ENCODE assay signal across 8 mouse cellular contexts in genomic region chr17:56608699-56609098, GRCm38 (mm10). TPM values are rescaled to one million over a fixed set of nuclear protein-coding genes. Genes with fewer than 3 reads are reported as not detected.
A peak's percentile ranks its signal among the peaks of the same experiment; 100 is the strongest.
DNase-seq lines count a peak whose midpoint lies in the region; ATAC-seq and TF ChIP-seq lines count a peak whose summit lies in the region.

No protein-coding gene starts in this region.

- H3K4me3 ChIP-seq in C2C12 (ENCODE audit: insufficient read depth, poor library complexity, severe bottlenecking): peak overlapping the region; percentile 42
- H3K4me3 ChIP-seq in forebrain, embryonic 13.5 days: peak overlapping the region; percentile 60
- H3K4me3 ChIP-seq in liver, embryonic 13.5 days (replicated peaks): peak overlapping the region; percentile 73

- peaks cover 3% of the 10 kb centered on the region for H3K79me3 ChIP-seq in C2C12 (ENCODE audit: low read depth)

- WGBS in forebrain, embryonic 13.5 days: 64% methylated on average over 5 of the region's 5 CpGs
- 29% methylated on average over 5 of the region's 5 CpGs for WGBS in liver, embryonic 13.5 days (ENCODE audit: insufficient replicate concordance)

- H3K9ac ChIP-seq in forebrain, embryonic 13.5 days: peak overlapping the region; percentile 77
- peak overlapping the region; percentile 86 for H3K9ac ChIP-seq in liver, embryonic 13.5 days

- no peak for ATAC-seq in forebrain, embryonic 13.5 days
- ATAC-seq in liver, embryonic 13.5 days (ENCODE audit: low read depth): no peak
- no peak for ATAC-seq in monocyte, adult 5-6 weeks (replicated peaks; ENCODE audit: insufficient number of reproducible peaks, low FRiP score, low TSS enrichment, poor library complexity, severe bottlenecking)
- no peak for ATAC-seq in activated CD4-positive, CD25-positive, alpha-beta regulatory T cell, adult 4 months

- TF ChIP-seq CTCF in C2C12 (IDR thresholded peaks at IDR 0.05; ENCODE audit: control insufficient read depth, insufficient read depth, insufficient read length): no peak

- H3ac ChIP-seq in C2C12 (ENCODE audit: control insufficient read depth, insufficient read length, low read depth): peak overlapping the region; percentile 43

- no peaks in the 10 kb centered on the region for H3K27me3 ChIP-seq in C2C12 (ENCODE audit: control insufficient read depth, insufficient read depth, insufficient read length)
- no peaks in the 10 kb centered on the region for H3K27me3 ChIP-seq in forebrain, embryonic 13.5 days
- H3K27me3 ChIP-seq in liver, embryonic 13.5 days: no peaks in the 10 kb centered on the region

- H3K36me3 ChIP-seq in C2C12 (ENCODE audit: control insufficient read depth, insufficient read depth): peaks cover 36% of the 10 kb centered on the region
- H3K36me3 ChIP-seq in forebrain, embryonic 13.5 days (ENCODE audit: poor library complexity, severe bottlenecking): peaks cover 44% of the 10 kb centered on the region
- peaks cover 44% of the 10 kb centered on the region for H3K36me3 ChIP-seq in liver, embryonic 13.5 days

- peaks cover 39% of the 10 kb centered on the region for H3K79me2 ChIP-seq in C2C12 (ENCODE audit: control insufficient read depth, insufficient read depth)

- H3K4me1 ChIP-seq in forebrain, embryonic 13.5 days: peaks cover 23% of the 10 kb centered on the region
- peaks cover 51% of the 10 kb centered on the region for H3K4me1 ChIP-seq in liver, embryonic 13.5 days (replicated peaks)

- DNase-seq in heart, adult 11 months: peak; percentile 95
- DNase-seq in heart, adult 8-10 months (ENCODE audit: low spot score): no peak
- no peak for DNase-seq in liver, embryonic 13.5 days
- no peak for DNase-seq in right cerebral cortex, adult 2 months (ENCODE audit: low spot score in 2 of 2)

- no peaks in the 10 kb centered on the region for H3K9me3 ChIP-seq in forebrain, embryonic 13.5 days (replicated peaks)
- H3K9me3 ChIP-seq in liver, embryonic 13.5 days (replicated peaks): no peaks in the 10 kb centered on the region

- H3K4me2 ChIP-seq in forebrain, embryonic 13.5 days: peak overlapping the region; percentile 83
- H3K4me2 ChIP-seq in liver, embryonic 13.5 days: peak overlapping the region; percentile 86

- H3K27ac ChIP-seq in forebrain, embryonic 13.5 days: no peak overlapping the region
- H3K27ac ChIP-seq in liver, embryonic 13.5 days: peak overlapping the region; percentile 87

TF ChIP-seq in C2C12, 6 proteins besides CTCF, POLR2A, EP300 and RAD21:
- TF ChIP-seq CEBPB (IDR thresholded peaks at IDR 0.05; ENCODE audit: low read depth) (no peak), USF1 (IDR thresholded peaks at IDR 0.05; ENCODE audit: low read depth) (no peak)

RNA-seq across cellular contexts. Expression of gene 2410015M20Rik, which starts 0.9 kb away (rescaled TPM):
- 100 to 1,000 TPM; 313 to 386 (median 356) TPM for total RNA-seq in heart, adult 8-10 months (2022)
- 250 TPM for polyA plus RNA-seq in C2C12 (2012; fragmentation: generic; extraction: Trizol)
- 212 and 224 TPM in 2 replicates for polyA plus RNA-seq in forebrain, embryonic 13.5 days (2015; fragmentation: Nextera tagmentation; extraction: Ambion mirVana)
- polyA plus RNA-seq in liver, embryonic 13.5 days (2015; fragmentation: Nextera tagmentation; extraction: Ambion mirVana): 157 and 167 TPM in 2 replicates
- total RNA-seq in monocyte, adult 5-6 weeks (2017): 37.8 to 85.8 TPM (median 43.7 TPM) in 3 replicates
- 100 to 1,000 TPM; 272 to 317 TPM for polyA plus RNA-seq in activated CD4-positive, CD25-positive, alpha-beta regulatory T cell, adult 4 months (2017; shearing (Covaris generic))

RNA-seq across cellular contexts. Expression of gene Rpl36, which starts 4.5 kb away (rescaled TPM):
- total RNA-seq in heart, adult 8-10 months (2022): 100 to 1,000 TPM; 697 to 769 (median 735) TPM
- polyA plus RNA-seq in C2C12 (2012; fragmentation: generic; extraction: Trizol): 4,005 TPM
- 1,314 and 1,523 TPM in 2 replicates for polyA plus RNA-seq in forebrain, embryonic 13.5 days (2015; fragmentation: Nextera tagmentation; extraction: Ambion mirVana)
- polyA plus RNA-seq in liver, embryonic 13.5 days (2015; fragmentation: Nextera tagmentation; extraction: Ambion mirVana): 1,217 and 1,404 TPM in 2 replicates
- total RNA-seq in monocyte, adult 5-6 weeks (2017): 1,204 to 1,236 TPM (median 1,232 TPM) in 3 replicates
- 1,000 to 10,000 TPM; 4,432 to 4,869 TPM for polyA plus RNA-seq in activated CD4-positive, CD25-positive, alpha-beta regulatory T cell, adult 4 months (2017; shearing (Covaris generic))

RNA-seq across cellular contexts. Expression of gene Lonp1, which starts 18.0 kb away (rescaled TPM):
- total RNA-seq in heart, adult 8-10 months (2022): 100 to 1,000 TPM; 124 to 136 (median 125) TPM
- polyA plus RNA-seq in C2C12 (2012; fragmentation: generic; extraction: Trizol): 120 TPM
- polyA plus RNA-seq in forebrain, embryonic 13.5 days (2015; fragmentation: Nextera tagmentation; extraction: Ambion mirVana): 41.2 and 47.1 TPM in 2 replicates
- polyA plus RNA-seq in liver, embryonic 13.5 days (2015; fragmentation: Nextera tagmentation; extraction: Ambion mirVana): 41.0 and 42.2 TPM in 2 replicates
- 33.2 to 46.1 TPM (median 34.8 TPM) in 3 replicates for total RNA-seq in monocyte, adult 5-6 weeks (2017)
- 1 to 10 TPM; 7.0 to 8.0 TPM for polyA plus RNA-seq in activated CD4-positive, CD25-positive, alpha-beta regulatory T cell, adult 4 months (2017; shearing (Covaris generic))

RNA-seq across cellular contexts. Expression of gene Catsperd, which starts 19.2 kb away (rescaled TPM):
- under 1 TPM in 2 of 4 experiments, not detected in 2; 0.16 TPM for total RNA-seq in heart, adult 8-10 months (2022)
- polyA plus RNA-seq in C2C12 (2012; fragmentation: generic; extraction: Trizol): 0.07 TPM
- polyA plus RNA-seq in forebrain, embryonic 13.5 days (2015; fragmentation: Nextera tagmentation; extraction: Ambion mirVana): 0.58 and 0.70 TPM in 2 replicates
- polyA plus RNA-seq in liver, embryonic 13.5 days (2015; fragmentation: Nextera tagmentation; extraction: Ambion mirVana): 0.37 and 0.64 TPM in 2 replicates
- 0.38 to 1.7 TPM in 2 of 3 replicates, not detected in the other for total RNA-seq in monocyte, adult 5-6 weeks (2017)
- 1 to 10 TPM in 1 of 2 experiments, under 1 TPM in 1; 0.87 to 1.0 TPM for polyA plus RNA-seq in activated CD4-positive, CD25-positive, alpha-beta regulatory T cell, adult 4 months (2017; shearing (Covaris generic))

RNA-seq across cellular contexts. Expression of gene Safb, which starts 24.1 kb away (rescaled TPM):
- total RNA-seq in heart, adult 8-10 months (2022): 10 to 100 TPM; 55.6 to 70.7 (median 66.7) TPM
- polyA plus RNA-seq in C2C12 (2012; fragmentation: generic; extraction: Trizol): 69.7 TPM
- polyA plus RNA-seq in forebrain, embryonic 13.5 days (2015; fragmentation: Nextera tagmentation; extraction: Ambion mirVana): 126 and 135 TPM in 2 replicates
- polyA plus RNA-seq in liver, embryonic 13.5 days (2015; fragmentation: Nextera tagmentation; extraction: Ambion mirVana): 44.4 and 59.7 TPM in 2 replicates
- total RNA-seq in monocyte, adult 5-6 weeks (2017): 126 to 218 TPM (median 173 TPM) in 3 replicates
- polyA plus RNA-seq in activated CD4-positive, CD25-positive, alpha-beta regulatory T cell, adult 4 months (2017; shearing (Covaris generic)): 10 to 100 TPM; 34.0 to 45.4 TPM
